Mouse (Mus musculus) naive thymus-derived CD4-positive, alpha-beta T cell, adult 5 months (primary cell): Measurements from ENCODE around the gene Slfn9. TPM values are rescaled to one million over a fixed set of nuclear protein-coding genes. Genes with fewer than 3 reads are reported as not detected.

Source experiments
- polyA plus RNA-seq: library from polyadenylated mRNA; unstranded; fragments of 100-300 nt; shearing (Covaris generic); gene quantifications from one replicate; pipeline ENCODE4 v1.2.1, GENCODE M21; 2017

Gene Slfn9
- polyA plus RNA-seq, result 2.6 TPM

DNA sequence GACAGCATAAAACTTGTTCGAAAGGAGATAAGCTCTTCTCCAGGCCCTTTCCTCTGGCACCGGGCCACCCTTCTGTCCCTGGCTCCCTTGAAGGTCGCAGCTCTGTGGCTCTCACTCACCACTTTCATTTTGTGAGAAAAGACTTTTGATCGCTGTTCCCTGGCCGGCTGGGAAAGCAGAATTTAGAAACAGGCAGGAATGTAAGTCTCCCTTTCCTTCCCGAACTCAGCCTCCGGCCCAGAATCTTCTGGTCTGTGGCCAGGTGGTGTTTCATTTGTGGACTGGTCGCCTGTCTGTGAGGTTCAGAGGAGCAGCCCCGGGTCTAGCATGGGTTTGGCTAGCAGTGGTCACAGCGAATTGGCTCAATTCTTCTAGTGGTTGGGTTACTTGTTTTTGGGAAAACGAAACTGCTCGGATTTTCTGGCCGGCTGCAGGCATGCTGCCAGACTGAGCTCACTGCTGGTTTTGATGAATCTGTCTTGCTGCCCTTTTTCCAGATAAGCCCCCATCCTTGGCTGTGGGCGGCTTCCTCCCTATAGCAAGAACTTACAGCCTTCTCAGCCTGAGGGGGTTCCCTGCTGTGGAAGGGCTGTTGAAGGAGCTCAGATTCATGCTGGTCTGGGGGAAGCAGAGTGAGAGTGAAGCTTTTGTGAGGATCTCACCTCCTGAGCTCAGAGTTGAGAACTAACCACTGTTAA is at the start of gene Slfn9:
TSS of gene Slfn9 (minus strand) at position 362 of the 698 bp plus-strand sequence.

DNA sequence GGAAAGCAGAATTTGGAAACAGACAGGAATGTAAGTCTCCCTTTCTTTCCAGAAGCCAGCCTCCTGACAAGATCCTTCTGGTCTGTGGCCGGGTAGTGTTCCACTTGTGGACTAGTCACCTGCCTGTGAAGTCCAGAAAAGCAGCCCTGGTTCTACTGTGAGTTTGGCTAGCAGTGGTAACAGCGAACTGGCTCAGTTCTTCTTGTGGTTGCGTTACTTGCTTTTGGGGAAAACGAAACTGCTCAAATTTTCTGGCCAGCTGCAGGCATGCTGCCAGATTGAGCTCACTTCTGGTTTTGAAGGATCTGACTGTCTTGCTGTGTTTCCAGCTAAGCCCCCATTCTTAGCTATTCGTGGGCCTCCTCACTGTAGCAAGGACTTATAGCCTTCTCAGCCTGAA is 29.0 kb upstream of the Slfn9 start, which contains the start of gene Slfn8:
TSS of gene Slfn8 (minus strand) at position 190 of the 400 bp plus-strand sequence.

DNA sequence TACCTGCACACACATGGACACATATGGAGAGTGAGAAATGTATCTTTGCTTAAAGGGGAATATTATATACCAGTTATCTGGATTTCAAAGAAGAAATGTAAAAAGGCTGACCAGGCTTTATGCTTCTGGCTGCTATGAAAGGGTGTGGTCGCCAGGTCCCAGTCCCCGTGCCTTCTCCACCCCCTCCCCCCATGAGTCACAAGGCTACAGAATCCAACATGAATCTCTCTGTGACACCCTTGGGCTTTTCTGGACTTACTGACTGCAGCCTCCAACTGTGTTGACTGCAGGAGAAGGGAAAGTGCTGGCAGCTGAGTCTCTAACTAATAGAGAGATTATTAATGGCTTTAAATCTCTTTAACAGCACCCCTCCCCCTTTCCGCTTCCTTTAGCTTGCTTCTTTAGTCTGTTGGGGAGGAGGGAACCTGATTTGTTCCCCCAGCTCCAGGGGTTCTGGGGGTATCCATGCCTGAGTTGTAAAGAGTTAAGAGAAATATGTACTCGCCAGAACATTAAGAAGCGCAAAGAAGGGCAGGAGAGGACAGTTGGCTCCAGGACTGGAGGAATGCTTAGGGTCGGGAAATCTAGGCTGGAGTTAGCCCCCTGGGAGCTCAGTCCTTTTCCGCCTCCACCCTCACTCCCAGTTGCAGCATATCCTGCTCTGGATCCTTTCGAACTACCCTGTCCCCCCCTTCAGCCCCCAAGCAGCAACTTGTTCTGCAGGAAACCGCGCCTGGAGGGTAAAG is 40.7 kb downstream of the Slfn9 start, which contains the start of gene Slfn5:
TSS of gene Slfn5 (plus strand) at position 614 of the 746 bp plus-strand sequence.

Other genes starting within 250 kb of the Slfn9 start
- gene Cct6b, start 227.5 kb downstream of the Slfn9 start, polyA plus RNA-seq, result 0.45 TPM
- 46.1 TPM for gene Zfp830, start 227.5 kb downstream of the Slfn9 start, polyA plus RNA-seq
- gene Lig3, start 210.7 kb downstream of the Slfn9 start, polyA plus RNA-seq, result 31.2 TPM
- 22.4 TPM for gene Rffl, start 120.6 kb downstream of the Slfn9 start, polyA plus RNA-seq
- gene Rad51d, start 101.2 kb downstream of the Slfn9 start, polyA plus RNA-seq, result 14.7 TPM
- not detected for gene Fndc8, start 99.7 kb downstream of the Slfn9 start, polyA plus RNA-seq
- 41.7 TPM for gene Nle1, start 83.4 kb downstream of the Slfn9 start, polyA plus RNA-seq
- not detected for gene Unc45b, start 81.3 kb downstream of the Slfn9 start, polyA plus RNA-seq
- gene Slfn5, start 40.5 kb downstream of the Slfn9 start, polyA plus RNA-seq, result 12.0 TPM
- 39.3 TPM for gene Slfn8, start 29.0 kb upstream of the Slfn9 start, polyA plus RNA-seq
- gene Slfn2, start 73.3 kb upstream of the Slfn9 start, polyA plus RNA-seq, result 838 TPM
- 183 TPM for gene Slfn1, start 125.0 kb upstream of the Slfn9 start, polyA plus RNA-seq
- gene Slfn4, start 183.4 kb upstream of the Slfn9 start, polyA plus RNA-seq, result 0.42 TPM
- 2.9 TPM for gene Slfn3, start 199.5 kb upstream of the Slfn9 start, polyA plus RNA-seq